Comparison of ENCODE assay signal across 27 mouse cellular contexts in genomic region chr2:101973810-101974209, GRCm38 (mm10).
A peak's percentile ranks its signal among the peaks of the same experiment; 100 is the strongest.
DNase-seq lines count a peak whose midpoint lies in the region; ATAC-seq lines count a peak whose summit lies in the region.
"Had no signal": no experiment of that assay in that cellular context is flagged by ENCODE, and none has a peak within 500 bp of the region (broad histone marks: within the 10 kb centered on the region; RNA-seq: fewer than 3 reads in every experiment).

No protein-coding gene starts in this region.

- H3K9ac ChIP-seq in forebrain, embryonic 11.5 days (ENCODE audit: low read length), result no peak overlapping the region
- no peak overlapping the region for H3K9ac ChIP-seq in forebrain, embryonic 12.5 days
- no peak overlapping the region for H3K9ac ChIP-seq in forebrain, embryonic 15.5 days (replicated peaks)
- H3K9ac ChIP-seq: embryonic facial prominence, embryonic 13.5 days; heart, embryonic 13.5 days; hindbrain, embryonic 14.5 days had no signal

- H3K4me1 ChIP-seq in forebrain, embryonic 11.5 days (replicated peaks; ENCODE audit: control insufficient read depth, insufficient read depth, low read length), result peaks cover 42% of the 10 kb centered on the region
- H3K4me1 ChIP-seq in forebrain, embryonic 10.5 days, result peaks cover 81% of the 10 kb centered on the region
- H3K4me1 ChIP-seq in forebrain, embryonic 12.5 days, result peaks cover 84% of the 10 kb centered on the region
- H3K4me1 ChIP-seq in forebrain, embryonic 15.5 days, result peaks cover 73% of the 10 kb centered on the region

- WGBS in forebrain, embryonic 11.5 days, result 60% methylated on average over 3 of the region's 3 CpGs
- whole genome bisulfite sequencing in forebrain, embryonic 10.5 days, result 85% methylated on average over 3 of the region's 3 CpGs
- 41% methylated on average over 3 of the region's 3 CpGs for WGBS in forebrain, embryonic 12.5 days
- WGBS in forebrain, embryonic 15.5 days, result 19% methylated on average over 3 of the region's 3 CpGs

- no peak for DNase-seq in forebrain, embryonic 11.5 days (ENCODE audit: low spot score)
- DNase-seq in forebrain, embryonic 10.5 days (ENCODE audit: extremely low spot score, low spot score), result no peak
- DNase-seq in kidney, adult 8-10 months, result no peak
- no peak for DNase-seq in frontal cortex, postnatal 10 days (ENCODE audit: low spot score in 2 of 2)
- DNase-seq in c-Kit-positive CD71-positive TER-119-positive erythroid progenitor cells, embryonic 14.5 days (ENCODE audit: low spot score), result no peak
- DNase-seq: adrenal gland, postnatal 10 days; adrenal gland, postnatal 36 days; cerebellum, adult 11-12 months; cerebellum, adult 8-10 months; cerebellum, postnatal 10 days; cerebellum, postnatal 36 days; embryo, embryonic 11 days; gastrocnemius, postnatal 25 days; heart, adult 18-20 months; heart, postnatal 14 days; heart, postnatal 4 days had no signal

- no peaks in the 10 kb centered on the region for H3K9me3 ChIP-seq in forebrain, embryonic 11.5 days (ENCODE audit: control insufficient read depth, low read length)
- H3K9me3 ChIP-seq in forebrain, embryonic 10.5 days, result no peaks in the 10 kb centered on the region
- no peaks in the 10 kb centered on the region for H3K9me3 ChIP-seq in forebrain, embryonic 12.5 days
- H3K9me3 ChIP-seq in forebrain, embryonic 15.5 days, result no peaks in the 10 kb centered on the region
- H3K9me3 ChIP-seq: embryonic facial prominence, embryonic 10.5 days; embryonic facial prominence, embryonic 13.5 days; heart, embryonic 13.5 days had no signal

- H3K27me3 ChIP-seq in forebrain, embryonic 11.5 days (ENCODE audit: control insufficient read depth, insufficient read depth, low read length), result no peaks in the 10 kb centered on the region
- H3K27me3 ChIP-seq in forebrain, embryonic 10.5 days (ENCODE audit: poor library complexity, severe bottlenecking), result no peaks in the 10 kb centered on the region
- no peaks in the 10 kb centered on the region for H3K27me3 ChIP-seq in forebrain, embryonic 12.5 days
- no peaks in the 10 kb centered on the region for H3K27me3 ChIP-seq in forebrain, embryonic 15.5 days
- H3K27me3 ChIP-seq: embryonic facial prominence, embryonic 13.5 days; heart, embryonic 13.5 days; Patski had no signal

- no peak overlapping the region for H3K27ac ChIP-seq in forebrain, embryonic 11.5 days (ENCODE audit: low read depth, low read length)
- no peak overlapping the region for H3K27ac ChIP-seq in forebrain, embryonic 10.5 days
- peak overlapping the region; percentile 59; the same call in 1 of the 2 replicates for H3K27ac ChIP-seq in forebrain, embryonic 12.5 days
- peak overlapping the region; percentile 59 for H3K27ac ChIP-seq in forebrain, embryonic 15.5 days (replicated peaks)
- H3K27ac ChIP-seq: embryonic facial prominence, embryonic 10.5 days; embryonic facial prominence, embryonic 13.5 days; heart, embryonic 13.5 days; hindbrain, embryonic 14.5 days; hindbrain, postnatal 0 days had no signal

- no peaks in the 10 kb centered on the region for H3K36me3 ChIP-seq in forebrain, embryonic 11.5 days (ENCODE audit: control insufficient read depth, insufficient read depth, low read length)
- H3K36me3 ChIP-seq in forebrain, embryonic 10.5 days (replicated peaks), result peaks cover 7% of the 10 kb centered on the region
- H3K36me3 ChIP-seq in forebrain, embryonic 12.5 days (replicated peaks), result no peaks in the 10 kb centered on the region
- no peaks in the 10 kb centered on the region for H3K36me3 ChIP-seq in forebrain, embryonic 15.5 days
- H3K36me3 ChIP-seq: embryonic facial prominence, embryonic 13.5 days; heart, embryonic 13.5 days had no signal

- ATAC-seq in forebrain, embryonic 11.5 days (replicated peaks; ENCODE audit: low FRiP score), result 0 out of 2 replicates have a peak, but pooled peaks have one; percentile 34
- ATAC-seq in forebrain, embryonic 12.5 days (ENCODE audit: low FRiP score), result peak; percentile 31; the same call in 1 of the 2 replicates
- ATAC-seq in forebrain, embryonic 15.5 days (replicated peaks), result peak; percentile 55
- ATAC-seq: hindbrain, postnatal 0 days; inflammation-experienced regulatory T-cells, adult 6 months; intestine, embryonic 16.5 days; Patski had no signal

- H3K4me2 ChIP-seq in forebrain, embryonic 11.5 days (ENCODE audit: low read depth, low read length, severe bottlenecking), result no peak overlapping the region
- H3K4me2 ChIP-seq in forebrain, embryonic 12.5 days, result no peak overlapping the region
- H3K4me2 ChIP-seq in forebrain, embryonic 15.5 days (replicated peaks), result no peak overlapping the region
- H3K4me2 ChIP-seq: embryonic facial prominence, embryonic 13.5 days; heart, embryonic 13.5 days; hindbrain, embryonic 14.5 days had no signal

- H3K4me3 ChIP-seq in forebrain, embryonic 11.5 days (ENCODE audit: low read depth, low read length), result no peak overlapping the region
- H3K4me3 ChIP-seq in forebrain, embryonic 10.5 days, result no peak overlapping the region
- no peak overlapping the region for H3K4me3 ChIP-seq in forebrain, embryonic 12.5 days (replicated peaks)
- H3K4me3 ChIP-seq in forebrain, embryonic 15.5 days, result no peak overlapping the region
- H3K4me3 ChIP-seq: embryonic facial prominence, embryonic 10.5 days; embryonic facial prominence, embryonic 13.5 days; erythroblast, embryonic 14.5 days; heart, embryonic 13.5 days had no signal

Comparison
In these comparisons a context has a peak if more than half of its experiments do, and no peak if none do; other contexts are left out.
1. H3K27ac ChIP-seq: peak in forebrain, embryonic 12.5 days (single experiment) and forebrain, embryonic 15.5 days (single experiment); none in forebrain, embryonic 11.5 days (single experiment) and forebrain, embryonic 10.5 days (single experiment).
2. Peak in every context shown above with its lines, with median percentiles within 50 percentile points of each other: ATAC-seq.